Mouse (Mus musculus): ENCODE measurements around the gene Adgrf1. TPM values are rescaled to one million over a fixed set of nuclear protein-coding genes. Genes with fewer than 3 reads are reported as not detected.
A peak's percentile ranks its signal among the peaks of the same experiment; 100 is the strongest.

Adgrf1 gene
- not detected for total RNA-seq (2021)

DNA sequence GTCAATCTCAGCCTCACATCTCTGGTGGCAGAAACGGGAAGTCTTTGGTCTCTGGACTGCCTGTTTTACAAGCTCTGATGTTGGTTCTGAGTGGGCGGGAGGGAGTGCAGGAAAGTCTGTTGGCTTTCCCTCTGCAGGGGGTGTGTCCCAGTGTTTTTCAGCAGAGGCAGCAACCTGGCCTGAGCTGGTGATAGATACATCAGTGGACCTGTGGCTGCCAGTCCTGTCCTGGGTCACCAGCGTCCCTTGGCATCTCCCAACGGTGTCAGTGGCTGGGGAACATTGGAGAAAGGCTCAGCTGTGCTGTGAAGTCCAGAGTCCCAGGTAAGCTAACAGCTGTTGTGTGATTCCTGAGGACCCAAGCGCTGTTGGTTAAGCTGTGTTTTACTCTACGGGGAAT, at the start of gene Adgrf1:
Gene Adgrf1, plus strand, starts transcription at position 169 of the 400 bp plus-strand sequence.
- DNase-seq (ENCODE audit: low spot score in 2 of 2), result no peak
- intact Hi-C loops (cut with DNase I), result no loop called here

- DNase-seq (ENCODE audit: low spot score in 2 of 2), result no peak
- intact Hi-C loops (cut with DNase I), result no loop called here
Measured at GRCm38 (mm10) chr17:43226101-43226500, 44.0 kb upstream of the Adgrf1 start.

DNA sequence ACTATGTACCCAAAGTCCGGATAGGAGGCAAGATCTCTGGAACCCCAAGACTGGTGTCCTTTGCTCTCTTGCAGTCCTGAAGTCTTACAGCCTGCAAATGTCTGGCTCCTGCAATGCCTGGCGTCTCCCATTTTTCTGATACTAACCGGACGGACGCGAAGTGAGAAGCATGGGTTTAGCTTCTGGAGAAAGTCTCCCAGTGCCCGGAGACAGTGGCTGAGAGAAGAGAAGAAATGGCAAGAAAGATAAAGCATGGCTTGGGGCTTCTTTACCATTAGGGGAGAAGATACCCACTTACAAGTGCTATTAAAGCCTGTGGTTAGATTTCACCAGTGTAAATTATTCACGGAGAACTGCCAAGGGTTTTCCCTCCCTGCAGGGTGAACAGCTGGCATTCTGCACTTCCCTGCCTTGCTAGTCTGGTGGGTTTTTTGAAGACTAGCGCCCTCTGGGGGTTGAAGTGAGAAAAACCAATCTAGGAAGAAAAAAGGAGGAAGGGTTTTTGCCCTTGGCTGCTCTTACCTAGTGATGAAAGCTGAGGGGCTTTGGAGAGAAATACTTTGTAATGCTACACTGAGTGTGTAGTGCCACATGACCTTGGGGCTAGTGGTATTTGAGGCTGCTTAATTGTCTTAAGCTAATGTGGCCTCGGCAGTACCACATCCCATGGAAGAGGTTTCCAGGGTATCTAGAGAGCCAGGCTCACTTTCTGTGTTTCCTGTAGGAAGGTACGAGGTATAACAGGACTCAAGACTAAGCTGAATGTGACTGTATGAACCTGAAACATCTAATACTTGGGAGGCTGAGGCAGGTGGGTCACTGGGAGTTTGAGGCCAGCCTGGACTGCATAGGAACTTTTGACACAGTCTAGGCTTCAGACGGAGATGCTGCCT, 40.3 kb upstream of the Adgrf1 start:
- DNase-seq (ENCODE audit: low spot score in 2 of 2), result peak; percentile 79 to 85
- intact Hi-C loops (cut with DNase I), result loop anchor here (1.0 kb wide), 2 partner anchors 214 to 218 kb away; partner anchors contain the start of gene Tnfrsf21

DNA sequence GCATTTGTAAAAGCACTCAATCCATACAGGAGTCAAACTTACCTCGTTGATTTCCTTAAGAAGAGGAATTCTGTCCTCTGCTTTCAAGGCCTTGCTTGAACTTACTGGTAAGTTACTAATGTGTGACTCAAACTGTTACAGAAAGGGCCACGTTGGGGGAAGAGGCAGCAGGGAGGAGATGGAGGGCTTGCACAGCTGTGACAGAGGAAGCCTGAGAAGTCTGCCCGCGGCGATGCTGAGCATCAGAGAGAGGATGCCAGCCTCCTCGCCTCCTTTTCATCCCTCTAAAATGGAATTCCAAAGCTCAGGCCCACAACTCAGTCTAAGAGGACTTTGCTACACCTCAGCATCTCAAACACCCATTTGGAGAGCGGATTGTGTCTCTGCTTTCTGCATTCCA, 39.3 kb upstream of the Adgrf1 start:
- intact Hi-C loops (cut with DNase I), result loop anchor here (1.0 kb wide), 1 partner anchor 219 kb away; no protein-coding TSS in a partner anchor
- DNase-seq (ENCODE audit: low spot score in 2 of 2), result no peak

DNA sequence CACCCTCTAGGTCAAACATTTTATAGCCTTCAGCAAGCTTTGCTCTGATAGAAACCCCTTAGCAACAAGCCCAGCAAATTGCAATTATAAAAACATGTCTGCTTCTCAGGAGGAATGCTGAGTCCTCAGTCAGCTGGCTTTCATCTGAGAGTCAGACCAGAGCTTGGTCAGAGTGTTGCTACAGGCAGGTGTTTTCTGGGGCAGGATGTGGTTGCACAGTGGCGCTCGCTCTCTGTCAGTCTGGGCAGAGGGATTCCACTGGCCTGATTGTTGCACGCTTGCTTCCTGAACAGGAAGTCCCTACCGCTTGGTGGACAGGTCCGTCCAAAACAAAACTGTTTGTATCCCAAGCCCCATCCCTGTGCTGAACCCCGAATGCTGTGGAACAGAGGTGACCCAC, 37.4 kb upstream of the Adgrf1 start:
- intact Hi-C loops (cut with DNase I), result no loop called here

DNA sequence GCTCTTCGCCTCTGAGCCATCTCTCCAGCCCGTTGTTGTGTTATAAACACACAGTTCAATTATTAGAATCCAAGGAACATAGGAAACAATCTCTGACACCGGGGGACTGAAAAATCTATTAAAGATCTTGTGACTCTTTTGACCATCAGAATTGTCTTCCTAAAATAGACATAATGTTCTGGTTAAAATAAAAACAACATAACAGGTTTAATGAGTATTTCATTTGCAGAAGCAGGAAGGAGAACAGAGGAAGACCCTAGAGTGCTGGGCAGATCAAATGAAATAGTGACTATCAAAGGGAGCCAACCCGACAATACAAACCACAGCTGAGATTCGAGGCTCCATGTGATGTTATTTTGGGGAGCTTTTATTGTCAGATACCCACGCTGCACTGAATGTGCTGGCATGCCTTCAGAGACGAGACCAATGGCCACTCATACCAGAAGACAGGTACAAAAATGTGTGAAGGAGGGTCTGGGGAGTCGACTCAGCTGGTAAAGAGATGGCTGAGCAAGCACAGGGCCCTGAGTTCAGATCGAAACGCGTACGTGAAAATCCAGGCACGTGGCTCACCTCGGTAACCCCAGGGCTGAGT, 33.4 kb upstream of the Adgrf1 start:
- DNase-seq (ENCODE audit: low spot score in 2 of 2), result no peak
- intact Hi-C loops (cut with DNase I), result no loop called here

More for the DNA sequence above, 37.4 kb upstream of the Adgrf1 start:
- DNase-seq (ENCODE audit: low spot score in 2 of 2), result no peak

- intact Hi-C loops (cut with DNase I), result no loop called here
- no peak for DNase-seq (ENCODE audit: low spot score in 2 of 2)
Measured at GRCm38 (mm10) chr17:43239035-43239434, 31.1 kb upstream of the Adgrf1 start.

DNA sequence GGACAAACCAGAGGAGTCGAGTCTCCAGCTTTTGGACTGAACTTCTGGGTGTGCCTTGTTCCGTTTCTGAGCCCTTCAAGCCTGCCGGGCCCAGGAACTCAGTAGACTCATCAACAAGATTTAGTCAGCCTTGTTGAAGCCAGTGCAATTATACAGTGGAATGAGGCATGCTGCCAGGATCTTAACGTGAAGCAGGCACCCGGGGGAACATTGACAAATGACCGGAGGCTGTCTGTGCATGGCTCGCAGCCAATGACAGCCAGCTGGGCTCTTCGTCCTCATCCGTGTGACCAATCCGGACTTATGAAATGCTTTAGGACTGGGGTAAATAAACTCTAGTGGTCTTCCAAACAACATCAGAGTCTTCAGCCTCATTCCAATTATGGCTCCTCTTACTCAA, 29.0 kb upstream of the Adgrf1 start:
- intact Hi-C loops (cut with DNase I), result no loop called here
- peak; percentile 16 to 42 for DNase-seq (ENCODE audit: low spot score in 2 of 2)

- no peak for DNase-seq (ENCODE audit: low spot score in 2 of 2)
- intact Hi-C loops (cut with DNase I), result no loop called here
Measured at GRCm38 (mm10) chr17:43242609-43243008, 27.5 kb upstream of the Adgrf1 start.

DNA sequence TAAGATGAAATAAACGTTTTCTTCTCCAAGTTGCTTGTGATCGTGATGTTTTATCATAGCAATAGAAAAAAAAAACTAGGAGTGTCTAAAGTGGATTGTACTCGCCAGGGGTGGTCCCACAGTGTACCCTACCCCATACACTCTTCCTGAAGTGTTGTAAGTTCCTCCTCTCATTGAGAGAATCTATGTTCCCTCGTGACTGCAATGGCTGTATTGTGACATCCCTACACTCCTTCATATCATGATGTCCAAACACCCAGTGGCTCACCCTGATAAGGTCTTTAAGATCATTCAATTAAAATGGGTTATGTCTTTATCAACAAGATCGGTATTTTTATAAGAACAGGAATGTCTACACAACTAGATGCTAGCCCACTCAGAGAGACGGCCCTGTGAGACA, 24.8 kb upstream of the Adgrf1 start:
- DNase-seq (ENCODE audit: low spot score in 2 of 2), result no peak
- intact Hi-C loops (cut with DNase I), result no loop called here

DNA sequence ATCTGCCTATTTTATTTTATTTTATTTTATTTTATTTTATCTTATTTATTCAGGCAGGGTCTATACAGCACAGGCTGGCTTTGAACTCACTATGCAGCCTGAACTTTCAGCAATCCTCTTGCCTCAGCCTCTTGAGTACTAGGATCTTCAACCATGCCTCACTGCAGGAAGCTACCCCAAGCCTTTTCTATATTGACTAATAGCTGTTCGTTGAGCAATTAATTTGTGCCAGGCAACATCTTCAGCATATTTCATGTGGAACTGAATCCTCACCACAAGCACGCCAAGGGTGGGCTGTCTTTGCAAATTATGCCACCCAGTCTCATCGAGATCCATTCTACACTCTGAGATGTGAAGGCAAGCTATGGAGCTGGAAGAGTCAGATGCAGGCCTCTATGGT, 22.9 kb upstream of the Adgrf1 start:
- intact Hi-C loops (cut with DNase I), result no loop called here
- no peak for DNase-seq (ENCODE audit: low spot score in 2 of 2)

DNA sequence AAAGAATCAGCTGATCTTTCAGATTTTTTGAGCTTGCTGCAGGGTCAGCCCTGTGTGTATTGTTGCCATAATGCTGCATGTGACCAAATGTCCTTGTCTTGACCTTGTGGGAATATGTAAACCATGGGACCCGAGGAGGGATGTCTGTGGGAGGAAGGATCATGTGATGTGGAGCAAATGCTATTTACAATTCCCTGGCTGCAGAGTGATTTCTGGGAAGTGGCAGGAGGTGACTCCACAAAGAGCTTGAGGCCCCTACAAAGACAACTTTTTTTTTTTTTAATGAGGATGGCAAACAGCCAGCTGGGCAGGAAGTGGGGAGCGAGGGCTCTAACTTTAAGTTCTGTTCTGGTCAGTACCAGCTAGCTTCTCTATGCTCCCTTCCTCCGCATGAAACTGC, 20.5 kb upstream of the Adgrf1 start:
- no peak for DNase-seq (ENCODE audit: low spot score in 2 of 2)
- intact Hi-C loops (cut with DNase I), result no loop called here

DNA sequence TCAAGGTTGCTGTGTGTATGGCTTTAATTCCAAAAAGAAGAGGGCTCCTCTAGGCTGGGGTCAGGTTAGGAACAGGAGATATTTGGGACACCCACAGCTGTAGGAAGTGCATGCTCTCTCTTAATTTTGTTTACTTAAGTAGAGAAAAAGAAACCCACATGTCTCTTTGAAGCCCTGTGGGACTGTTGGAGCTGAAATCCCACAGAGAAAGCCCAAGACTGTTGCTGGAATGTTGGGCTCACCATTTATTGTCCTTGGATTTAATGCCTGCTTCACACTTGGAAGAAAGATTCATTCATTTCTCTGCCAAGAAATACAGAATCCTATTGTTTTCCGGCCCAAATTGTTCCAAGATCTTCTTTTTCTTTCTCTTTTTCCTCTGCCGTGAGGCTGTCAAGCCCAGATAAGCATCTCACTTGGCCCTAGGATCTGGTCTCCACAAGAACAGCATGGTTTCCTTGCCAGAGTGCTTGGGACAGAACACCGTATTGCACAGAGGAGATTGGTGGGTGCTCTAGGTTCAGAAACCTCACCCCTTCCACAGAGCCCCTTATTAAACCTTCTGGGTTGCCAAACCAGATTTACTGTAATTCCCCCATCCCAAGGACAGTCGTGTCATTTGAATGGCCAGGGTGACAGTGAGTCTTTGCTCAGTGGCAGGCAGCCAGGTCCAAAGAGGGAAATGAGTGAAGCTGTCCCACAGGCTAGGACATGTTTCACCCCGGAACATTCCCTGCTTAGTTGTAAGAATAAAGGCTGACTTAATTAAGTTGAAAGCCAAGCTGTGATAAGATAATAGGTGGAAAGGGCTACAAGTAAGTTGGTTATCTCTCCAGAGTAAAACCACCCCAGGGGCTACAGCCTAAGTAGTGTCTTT, 18.6 kb upstream of the Adgrf1 start:
- no peak for DNase-seq (ENCODE audit: low spot score in 2 of 2)

DNA sequence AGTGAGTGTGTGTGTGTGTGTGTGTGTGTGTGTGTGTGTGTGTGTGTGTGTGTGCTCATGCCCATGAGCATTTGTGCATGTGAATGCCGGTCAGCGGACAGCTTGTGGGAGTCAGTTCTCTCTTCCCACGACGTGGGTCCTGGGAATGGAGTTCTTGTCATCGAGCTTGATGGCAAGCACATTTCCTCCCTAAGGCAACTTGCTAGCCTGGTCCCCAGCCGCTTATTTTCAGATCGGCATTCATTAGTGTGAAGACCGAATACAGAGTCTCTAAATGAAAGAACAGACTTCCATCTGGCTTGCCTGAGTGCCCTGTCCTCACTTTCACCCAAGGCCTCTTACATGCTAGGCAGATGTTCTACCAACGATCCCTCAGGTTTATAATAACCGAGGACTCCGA, 17.3 kb upstream of the Adgrf1 start:
- no peak for DNase-seq (ENCODE audit: low spot score in 2 of 2)
- intact Hi-C loops (cut with DNase I), result no loop called here

More for the DNA sequence above, 18.6 kb upstream of the Adgrf1 start:
- intact Hi-C loops (cut with DNase I), result no loop called here

- intact Hi-C loops (cut with DNase I), result no loop called here
- no peak for DNase-seq (ENCODE audit: low spot score in 2 of 2)
Measured at GRCm38 (mm10) chr17:43254261-43254660, 15.9 kb upstream of the Adgrf1 start.

DNA sequence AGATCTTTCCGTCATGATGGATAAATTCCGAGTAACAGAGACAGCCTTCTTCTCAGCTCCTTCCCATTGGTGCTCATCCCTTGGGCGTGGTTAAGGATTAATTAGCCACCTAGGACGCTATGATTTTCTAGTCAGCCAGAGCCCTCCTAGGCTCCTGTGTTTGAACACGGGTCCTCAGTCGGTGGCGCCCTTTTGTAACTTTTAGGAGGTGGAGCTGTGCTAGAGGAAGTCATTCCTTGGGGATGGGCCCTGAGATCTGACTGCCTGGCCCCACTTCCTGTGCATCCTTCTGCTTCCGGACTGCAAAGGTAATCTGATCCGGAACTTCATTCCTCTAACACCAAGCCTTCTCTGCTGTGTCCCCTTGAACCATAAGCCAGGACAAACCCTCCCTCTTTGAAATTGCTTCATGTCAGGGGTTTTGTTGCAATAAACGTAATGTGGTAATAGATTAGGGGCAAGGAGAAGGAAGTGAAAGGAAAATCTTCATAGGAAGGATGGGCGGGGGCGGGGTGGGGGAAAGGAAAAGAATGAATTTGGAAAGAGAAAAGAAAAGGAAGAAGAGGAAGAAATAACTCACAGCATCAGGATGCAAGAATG, 13.5 kb upstream of the Adgrf1 start:
- no peak for DNase-seq (ENCODE audit: low spot score in 2 of 2)
- intact Hi-C loops (cut with DNase I), result no loop called here

- DNase-seq (ENCODE audit: low spot score in 2 of 2), result no peak
- intact Hi-C loops (cut with DNase I), result no loop called here
Measured at GRCm38 (mm10) chr17:43257699-43258098, 12.4 kb upstream of the Adgrf1 start.

DNA sequence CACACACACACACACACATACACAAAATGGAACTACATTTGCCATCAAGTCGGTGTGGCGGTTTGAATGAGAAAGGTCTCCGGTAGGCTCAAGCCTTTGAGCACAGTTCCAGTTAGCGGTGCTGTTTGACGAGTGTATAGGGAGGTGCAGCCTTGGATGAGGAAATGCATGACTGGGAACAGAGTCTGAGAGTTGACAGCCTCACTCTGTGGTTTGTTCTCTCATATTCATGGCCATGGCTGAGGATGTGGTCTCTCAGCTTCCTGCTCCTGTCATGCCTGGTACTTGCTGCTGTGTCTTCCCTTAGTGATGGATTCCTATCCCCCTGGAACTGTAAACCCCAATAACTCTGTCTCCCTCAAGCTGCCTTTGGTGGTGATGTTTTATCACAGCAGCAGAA, 8.2 kb upstream of the Adgrf1 start:
- DNase-seq (ENCODE audit: low spot score in 2 of 2), result no peak
- intact Hi-C loops (cut with DNase I), result no loop called here

- DNase-seq (ENCODE audit: low spot score in 2 of 2), result no peak
- intact Hi-C loops (cut with DNase I), result loop anchor here (1.0 kb wide), 2 partner anchors 196 to 347 kb away; no protein-coding TSS in a partner anchor
Measured at GRCm38 (mm10) chr17:43264739-43265138, 5.4 kb upstream of the Adgrf1 start.
